Mouse (Mus musculus) small intestine, adult 2 months (tissue): Measurements from ENCODE around the gene Mrpl50.

ENCODE experiments used
- CTCF ChIP-seq: fragments of 200-500 bp; IDR thresholded peaks from 2 replicates; pipeline ENCODE4 v1.5.1; 2012; ENCODE audit warnings: low read depth, mild to moderate bottlenecking, control low read depth, inconsistent platforms, low read length, moderate library complexity, mixed read lengths; ENCODE audit not compliant: insufficient replicate concordance, insufficient read length; ENCODE audit errors: extremely low read depth
- POLR2A ChIP-seq: fragments of 200-500 bp; IDR thresholded peaks from 2 replicates; pipeline ENCODE4 v1.6.1; 2012; ENCODE audit warnings: low read depth, mild to moderate bottlenecking, control low read depth, inconsistent platforms, low read length, moderate library complexity

DNA sequence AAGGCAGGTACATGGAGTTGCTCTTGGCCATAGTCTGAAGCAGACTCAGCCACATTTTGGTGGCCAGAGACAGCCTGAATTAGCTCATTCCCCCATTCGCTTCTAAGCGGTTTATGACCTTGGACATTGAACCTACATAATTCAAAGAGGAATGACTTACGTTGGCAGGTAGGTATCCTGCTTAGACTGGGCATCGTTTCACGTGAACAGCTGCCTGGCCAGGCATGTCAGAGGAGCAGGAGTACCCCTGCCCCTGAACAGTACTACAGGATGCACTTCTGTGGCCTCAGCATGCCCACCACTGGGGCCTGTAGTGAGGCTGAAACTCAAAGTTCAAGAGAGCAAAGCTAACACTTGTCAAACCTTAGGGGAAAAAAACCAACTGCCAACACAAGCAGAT lies 32.5 kb upstream of the Mrpl50 start:
- TF ChIP-seq POLR2A (no peak), CTCF (no peak)
